Mouse (Mus musculus): ENCODE data around the gene Ikzf1. TPM values are rescaled to one million over a fixed set of nuclear protein-coding genes. Genes with fewer than 3 reads are reported as not detected.

Ikzf1 gene
- total RNA-seq, 2 experiments from 2014 or later = 0.18 to 0.43 TPM

DNA sequence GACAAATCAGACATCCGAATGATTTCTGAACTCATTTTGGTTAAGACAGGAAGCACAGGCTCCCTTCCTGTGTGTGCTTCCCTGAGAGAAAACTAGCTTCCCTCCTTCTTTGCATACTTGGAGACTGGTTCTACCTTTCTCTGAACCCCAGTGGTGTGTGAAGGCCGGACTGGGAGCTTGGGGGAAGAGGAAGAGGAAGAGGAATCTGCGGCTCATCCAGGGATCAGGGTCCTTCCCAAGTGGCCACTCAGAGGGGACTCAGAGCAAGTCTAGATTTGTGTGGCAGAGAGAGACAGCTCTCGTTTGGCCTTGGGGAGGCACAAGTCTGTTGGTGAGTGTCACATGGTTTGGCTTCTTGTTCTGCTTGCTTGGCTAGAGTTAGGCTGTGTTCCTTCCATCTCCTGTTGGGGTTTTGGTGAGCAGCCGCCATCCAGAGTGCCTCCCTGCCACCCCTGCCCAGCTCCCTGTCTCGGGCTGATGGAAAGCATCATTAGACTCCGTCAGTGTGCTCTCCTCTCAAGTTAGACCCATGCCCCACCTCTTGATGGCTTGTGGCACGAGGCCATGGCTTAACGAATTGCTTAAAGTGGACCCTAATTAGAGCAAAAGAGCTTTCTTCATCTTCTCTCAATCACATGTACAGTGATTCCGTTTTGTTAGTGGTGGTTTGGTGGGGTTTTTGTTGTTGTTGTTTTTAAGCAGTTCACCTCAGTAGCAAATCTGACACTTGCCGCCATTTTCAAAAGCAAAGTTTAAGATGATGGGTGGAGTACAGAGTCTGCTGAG lies 5.4 kb downstream of the Ikzf1 start:
- no peak for DNase-seq (ENCODE audit: low spot score)

DNA sequence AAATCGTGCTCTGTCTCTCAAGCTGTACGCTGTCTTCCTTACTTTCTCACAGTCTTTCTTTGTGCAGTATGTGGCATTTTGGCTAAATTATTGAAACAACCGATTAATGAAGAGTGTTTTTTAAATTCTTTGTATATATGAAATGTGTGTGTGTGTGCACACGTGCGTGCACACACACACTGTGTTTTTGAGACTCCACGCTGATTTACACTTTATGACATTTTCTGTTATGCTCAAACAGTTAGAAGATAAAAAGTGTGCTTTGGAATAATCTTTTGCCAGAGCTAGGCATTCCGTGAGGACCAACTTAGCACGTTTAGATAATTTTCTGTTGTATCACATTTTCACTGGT lies 6.0 kb downstream of the Ikzf1 start:
- DNase-seq (ENCODE audit: low spot score) = no peak

DNA sequence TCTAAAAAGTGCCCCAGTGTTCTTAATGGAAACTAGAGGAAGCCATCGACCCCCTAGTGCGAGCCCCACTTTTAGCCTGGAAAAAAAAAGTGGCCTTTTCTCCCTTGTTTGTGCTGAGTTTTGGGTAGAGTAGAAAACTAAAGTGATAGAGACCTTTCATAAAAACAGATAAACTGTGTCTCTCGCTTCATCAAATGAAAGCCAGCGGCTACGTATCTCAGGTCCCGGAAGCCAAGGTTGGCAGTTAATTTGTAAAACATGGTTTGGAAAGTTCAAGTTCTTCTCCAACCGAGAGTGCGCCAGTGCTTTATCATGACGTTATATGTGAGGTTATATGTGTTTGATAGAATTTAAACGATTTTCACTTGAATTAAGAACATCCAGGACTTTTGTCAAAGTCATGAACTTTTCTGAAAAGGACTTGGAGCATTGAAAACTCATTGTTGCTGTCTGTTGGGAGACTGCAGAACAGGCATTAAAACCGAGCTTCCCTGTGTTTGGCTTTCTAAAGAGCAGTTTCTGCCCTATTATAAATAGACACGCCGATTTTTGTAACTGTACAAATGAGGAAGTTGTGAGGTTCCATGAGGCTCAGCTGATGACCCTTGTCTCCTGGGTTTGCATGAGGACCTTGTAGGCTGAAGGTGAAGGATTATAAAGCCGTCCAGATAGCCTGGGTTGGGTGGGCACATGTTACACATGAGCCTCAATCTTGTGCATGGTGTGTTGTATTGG lies 6.7 kb downstream of the Ikzf1 start:
- no peak for DNase-seq (ENCODE audit: low spot score)

DNA sequence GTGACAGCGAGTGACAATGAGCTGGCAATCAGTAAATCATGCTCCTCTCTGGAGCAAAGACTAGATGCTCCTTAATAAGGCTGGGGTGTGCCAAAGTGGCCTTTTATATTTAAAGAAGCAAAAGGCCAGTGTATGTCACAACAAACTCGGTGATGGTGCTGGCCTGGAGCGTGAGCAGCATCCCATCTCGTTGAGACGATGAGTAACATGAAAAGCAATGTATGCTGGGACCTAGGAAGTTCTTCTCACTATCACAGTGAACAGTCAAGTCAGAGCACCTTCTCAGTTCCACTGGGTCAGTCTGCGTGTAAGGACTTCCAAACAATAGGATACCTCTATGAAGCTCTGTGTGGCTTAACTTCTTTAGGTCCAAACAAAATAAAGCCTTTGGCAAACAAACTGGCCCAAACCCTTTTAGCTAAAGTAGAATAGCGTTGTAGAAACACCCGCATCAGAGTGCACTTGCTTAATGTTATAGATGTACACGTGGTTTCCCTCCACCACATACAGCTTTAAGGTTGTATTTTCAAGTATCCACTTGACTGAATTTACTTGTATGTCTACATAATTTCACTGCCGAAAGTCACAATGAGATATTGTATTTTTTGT lies 7.9 kb downstream of the Ikzf1 start:
- no peak for DNase-seq (ENCODE audit: low spot score)

DNA sequence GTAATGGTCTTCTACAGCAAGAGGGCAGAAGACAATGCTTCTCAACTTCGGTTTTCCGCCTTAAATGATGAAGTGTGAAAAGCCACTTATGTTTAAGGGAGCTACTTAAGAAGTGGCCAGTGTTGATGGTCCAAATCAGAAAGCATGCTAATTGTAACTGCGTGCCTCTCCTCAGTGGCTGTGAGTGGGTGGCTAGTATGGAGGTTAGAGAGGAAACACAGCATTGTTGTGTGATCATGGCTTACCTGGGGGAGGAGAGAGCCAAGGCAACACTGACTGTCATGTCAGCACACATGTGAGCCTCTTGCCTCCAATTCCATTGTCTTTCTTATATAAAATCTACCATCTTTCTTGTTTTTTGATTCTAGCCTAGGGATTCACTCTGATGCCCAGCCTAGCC lies 8.6 kb downstream of the Ikzf1 start:
- no peak for DNase-seq (ENCODE audit: low spot score)

GRCm38 (mm10) chr11:11694072-11694471 lies 9.3 kb downstream of the Ikzf1 start:
- DNase-seq (ENCODE audit: low spot score) = no peak

DNA sequence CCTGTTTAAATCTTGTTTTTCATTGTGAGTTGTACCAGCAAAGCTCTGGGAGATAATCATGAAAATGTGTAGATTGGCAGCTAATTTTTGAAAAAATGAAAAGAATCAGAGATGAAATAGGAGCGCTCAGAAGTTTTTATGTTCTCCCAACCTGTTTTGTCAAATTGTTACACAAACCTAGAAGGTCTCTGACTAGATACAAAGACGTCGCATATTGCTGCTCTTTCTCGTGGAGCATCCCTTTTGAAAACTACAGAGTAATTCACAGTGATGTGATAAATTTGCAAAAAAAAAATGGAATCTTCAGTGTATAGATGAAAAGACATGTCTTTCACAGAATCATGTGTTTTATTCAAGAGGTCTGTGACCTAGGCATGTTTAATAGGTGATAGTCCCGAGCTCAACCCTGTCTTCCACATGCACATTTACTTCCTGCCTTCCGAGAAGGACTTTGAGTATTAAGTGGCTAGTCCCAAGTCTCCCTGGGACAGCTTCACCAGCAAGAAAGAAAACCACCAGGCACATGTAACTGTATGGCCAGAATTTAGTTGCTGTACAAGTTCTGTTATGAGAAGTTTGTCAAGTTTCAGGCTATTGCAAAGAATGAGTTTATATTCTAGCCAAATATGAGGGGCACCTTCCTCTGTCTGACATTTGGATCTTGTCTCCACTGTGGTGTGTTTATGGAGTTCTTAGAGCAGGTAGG lies 9.8 kb downstream of the Ikzf1 start:
- DNase-seq (ENCODE audit: low spot score) = no peak

DNA sequence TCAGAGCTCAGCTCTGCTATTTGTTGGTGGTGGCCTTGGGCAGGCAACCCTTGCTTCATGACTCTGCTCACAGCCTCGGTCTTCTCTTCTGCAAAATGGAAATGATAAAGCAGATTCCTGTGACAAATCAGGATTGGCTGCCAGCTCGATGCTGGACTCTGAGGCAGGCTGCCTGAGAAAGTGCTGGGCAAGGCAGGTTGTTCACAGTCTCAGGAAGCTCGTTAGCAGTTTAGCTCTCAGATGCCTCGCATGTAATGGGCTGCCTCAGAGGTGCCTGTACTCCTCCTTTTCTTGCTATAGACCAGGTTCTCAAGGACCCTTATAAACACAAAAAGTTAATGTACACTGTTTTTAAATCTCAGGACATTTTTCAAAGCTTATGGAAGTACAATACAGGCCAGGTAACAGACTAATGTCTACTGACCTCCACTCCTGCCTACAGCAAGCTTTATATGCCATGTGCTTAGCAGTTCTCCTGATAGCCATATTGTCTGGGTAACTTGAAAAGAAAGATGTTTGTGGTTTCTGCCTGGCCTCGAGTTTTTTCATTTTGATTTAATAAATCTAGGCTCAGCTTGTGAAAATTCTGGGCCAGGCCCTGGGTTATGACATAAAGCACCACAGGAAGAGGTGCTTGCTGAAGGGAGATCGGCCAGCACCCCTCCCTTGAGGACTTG lies 10.5 kb downstream of the Ikzf1 start:
- no peak for DNase-seq (ENCODE audit: low spot score)

DNA sequence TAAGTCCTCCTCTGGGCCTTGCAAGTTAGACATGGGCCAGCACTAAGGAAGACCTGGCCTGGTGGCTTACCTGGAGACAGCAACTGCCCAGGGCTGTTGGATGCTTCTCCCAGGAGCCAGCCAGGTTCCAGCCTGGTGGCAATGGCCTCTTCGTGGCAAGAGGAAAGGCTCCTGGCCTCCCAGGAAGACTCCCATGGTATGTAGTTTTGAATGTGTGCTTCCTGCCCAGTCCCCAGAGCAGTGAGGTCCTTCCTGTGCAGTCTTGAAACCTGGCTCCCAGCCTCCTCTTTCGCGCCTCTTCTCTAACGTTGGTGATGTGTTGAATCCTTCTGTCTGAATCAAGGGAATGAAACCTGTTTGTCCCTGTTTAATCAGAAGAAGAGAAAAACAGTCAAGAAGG lies 11.1 kb downstream of the Ikzf1 start:
- no peak for DNase-seq (ENCODE audit: low spot score)

GRCm38 (mm10) chr11:11696814-11697213 lies 12.0 kb downstream of the Ikzf1 start:
- DNase-seq (ENCODE audit: low spot score) = no peak

DNA sequence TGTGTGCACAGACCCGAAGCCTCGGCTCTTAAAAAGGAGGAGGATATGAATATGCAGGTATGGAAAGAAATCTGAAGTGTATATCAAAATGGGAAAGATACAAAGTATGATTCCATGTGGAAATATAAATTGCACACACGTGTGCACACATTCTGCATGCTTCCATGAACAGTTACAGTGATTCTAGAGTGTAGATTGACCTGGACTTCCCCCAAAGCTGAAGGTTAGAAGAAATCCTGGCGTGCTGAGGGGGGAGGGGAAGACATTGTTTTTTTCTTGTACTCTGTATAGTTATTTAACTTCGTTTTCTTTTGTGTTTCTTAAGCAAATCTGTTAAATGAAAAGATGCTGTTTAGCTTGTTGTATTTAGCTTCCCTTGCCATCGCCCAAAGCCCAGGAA lies 16.6 kb downstream of the Ikzf1 start:
- no peak for DNase-seq (ENCODE audit: low spot score)

DNA sequence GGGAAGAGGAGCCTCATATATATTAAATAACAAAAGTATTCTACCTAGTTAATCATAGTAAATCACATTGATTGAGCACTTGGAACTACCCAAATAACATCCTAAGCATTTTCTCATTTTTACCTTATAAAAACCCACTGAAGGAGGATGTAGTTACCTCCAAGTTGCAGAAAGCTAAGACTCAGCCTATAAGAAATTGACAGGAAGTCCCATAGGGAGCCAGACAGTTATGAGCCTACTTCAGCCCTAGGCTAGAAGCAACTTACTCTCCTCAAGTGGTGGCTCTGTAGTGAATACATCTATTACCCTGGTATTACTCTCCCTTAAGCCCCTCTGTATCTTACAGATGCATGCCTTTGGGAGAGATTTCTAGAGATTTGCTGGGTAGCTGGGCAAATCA lies 19.0 kb downstream of the Ikzf1 start:
- DNase-seq (ENCODE audit: low spot score) = no peak

DNA sequence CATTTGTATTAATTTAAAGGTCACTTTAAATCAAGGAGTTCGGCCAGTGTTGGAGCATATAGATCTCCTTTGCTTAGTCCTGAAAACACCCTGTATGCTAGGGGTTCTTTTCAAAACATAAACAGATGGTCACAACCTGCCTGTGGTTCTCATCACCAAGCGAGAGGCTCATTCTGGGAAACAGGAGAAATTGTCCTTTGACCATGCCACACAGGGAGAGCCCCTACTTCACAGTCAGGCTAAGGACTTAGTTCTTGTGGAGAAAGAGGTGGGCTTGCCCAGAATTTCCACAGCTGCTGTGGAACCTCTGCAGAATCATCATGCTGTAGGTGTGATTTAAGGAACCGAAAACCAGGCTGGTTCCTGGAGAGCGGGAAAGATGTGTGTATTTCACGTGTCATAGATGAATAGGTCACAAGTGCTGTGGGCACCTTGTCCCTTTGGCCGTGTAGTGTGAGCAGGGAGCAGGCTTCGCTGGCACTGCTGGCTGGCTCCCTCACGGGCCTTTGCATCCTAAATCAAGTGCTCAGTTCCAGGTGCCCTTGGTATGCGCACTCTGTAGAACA lies 23.4 kb downstream of the Ikzf1 start:
- no peak for DNase-seq (ENCODE audit: low spot score)

DNA sequence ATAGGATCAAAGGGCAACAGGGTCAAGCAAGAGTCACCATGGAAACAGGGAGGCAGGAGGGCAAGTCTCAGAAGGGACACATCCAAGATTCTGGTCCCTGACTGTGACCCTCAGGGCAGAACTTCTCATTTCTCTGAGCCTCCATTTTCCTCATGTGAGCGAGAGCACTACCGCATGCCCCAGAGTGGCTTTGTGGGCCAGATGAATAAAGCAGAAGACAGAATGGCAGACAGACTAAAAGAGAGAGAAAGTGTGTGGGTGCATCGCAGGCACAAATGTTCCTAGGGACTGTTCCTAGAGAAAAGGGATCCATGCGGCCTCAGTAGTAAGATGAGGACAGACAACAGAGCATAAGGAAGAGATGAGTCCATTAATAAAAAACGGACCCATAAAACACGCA lies 24.5 kb downstream of the Ikzf1 start:
- no peak for DNase-seq (ENCODE audit: low spot score)

DNA sequence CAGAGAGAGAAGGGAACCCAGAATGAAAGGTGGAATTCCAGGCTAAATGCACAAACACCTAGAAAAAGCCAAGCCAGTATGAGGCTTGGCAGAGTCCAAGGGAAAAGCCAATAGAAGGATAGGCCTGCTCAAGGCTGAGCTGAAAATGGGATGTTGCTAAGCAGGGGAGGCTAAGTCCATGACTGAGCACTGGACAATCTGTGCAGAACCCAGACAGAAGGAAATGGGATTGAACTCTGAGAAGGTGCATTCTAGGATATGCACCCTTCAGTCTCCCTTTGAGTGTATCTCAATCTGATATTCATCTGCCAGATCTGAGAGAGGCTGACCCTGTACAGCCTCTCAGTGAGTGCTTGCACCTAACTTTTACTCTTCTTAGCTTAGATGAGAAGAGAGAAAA lies 25.9 kb downstream of the Ikzf1 start:
- no peak for DNase-seq (ENCODE audit: low spot score)

GRCm38 (mm10) chr11:11711748-11712147 lies 26.9 kb downstream of the Ikzf1 start:
- DNase-seq (ENCODE audit: low spot score) = no peak

GRCm38 (mm10) chr11:11714676-11715075 lies 29.9 kb downstream of the Ikzf1 start:
- DNase-seq (ENCODE audit: low spot score) = no peak

- DNase-seq (ENCODE audit: low spot score) = no peak
Measured at GRCm38 (mm10) chr11:11715963-11716691, 31.3 kb downstream of the Ikzf1 start.

DNA sequence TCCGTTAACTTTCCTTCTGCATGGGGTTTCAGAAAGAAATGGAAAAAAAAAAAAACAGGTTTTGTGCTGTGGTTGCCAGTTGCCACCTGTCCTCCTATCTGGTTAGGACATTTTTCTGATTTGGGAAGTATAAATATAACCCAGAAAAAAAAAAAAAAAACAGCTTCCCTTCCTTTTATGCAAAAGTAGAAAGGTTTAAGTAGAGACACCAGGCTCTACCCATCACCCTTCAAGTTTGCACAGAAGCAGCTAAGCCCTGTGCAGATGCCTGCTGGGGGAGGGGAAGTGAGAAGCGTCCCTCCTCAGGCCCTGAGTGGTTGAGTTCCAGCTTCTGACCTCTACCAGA lies 31.9 kb downstream of the Ikzf1 start:
- no peak for DNase-seq (ENCODE audit: low spot score)

- no peak for DNase-seq (ENCODE audit: low spot score)
Measured at GRCm38 (mm10) chr11:11717606-11718167, 32.9 kb downstream of the Ikzf1 start.

All from gastrocnemius, adult 18-20 months (tissue).